Mouse (Mus musculus) heart, postnatal 0 days (tissue): Measurements from ENCODE around the gene Mapt. TPM values are rescaled to one million over a fixed set of nuclear protein-coding genes. Genes with fewer than 3 reads are reported as not detected.

Source experiments
- ATAC-seq: fragments of 200-750 bp; cut with Nextera tagmentation; 2 replicates; pipeline ENCODE4 v1.8.0; 2017; ENCODE audit warnings: low read depth, moderate number of reproducible peaks, moderate library complexity; ENCODE audit not compliant: insufficient read depth
- DNase-seq: peaks from one replicate; pipeline ENCODE4 v3.0.0-alpha.2; 2016; ENCODE audit warnings: low spot score
- H3K27ac ChIP-seq: fragments of 300-500 bp; sonication (generic); 2 replicates; pipeline ENCODE4 v1.5.1; 2014; ENCODE audit warnings: low read depth, mild to moderate bottlenecking
- H3K27me3 ChIP-seq: fragments of 300-500 bp; sonication (generic); 2 replicates; pipeline ENCODE4 v1.6.1; 2014; ENCODE audit warnings: low read length, mixed read lengths; ENCODE audit not compliant: control insufficient read depth, insufficient read depth
- H3K36me3 ChIP-seq: fragments of 300-500 bp; sonication (generic); replicated peaks from 2 replicates; pipeline ENCODE4 v1.6.1; 2014; ENCODE audit warnings: low read length, mixed read lengths; ENCODE audit not compliant: control insufficient read depth, insufficient read depth
- H3K4me1 ChIP-seq: fragments of 300-500 bp; sonication (generic); 2 replicates; pipeline ENCODE4 v1.6.1; 2014; ENCODE audit warnings: antibody characterized with exemption; ENCODE audit not compliant: control insufficient read depth, insufficient read depth
- H3K4me2 ChIP-seq: fragments of 300-500 bp; sonication (generic); 2 replicates; pipeline ENCODE4 v1.6.1; 2014; ENCODE audit warnings: low read depth, mild to moderate bottlenecking, low read length, moderate library complexity
- H3K4me3 ChIP-seq: fragments of 300-500 bp; sonication (generic); 2 replicates; pipeline ENCODE4 v1.5.1; 2014; ENCODE audit warnings: low read depth, low read length
- H3K9ac ChIP-seq: fragments of 300-500 bp; sonication (generic); replicated peaks from 2 replicates; pipeline ENCODE4 v1.6.1; 2014; ENCODE audit warnings: low read depth, low read length, mixed read lengths
- H3K9me3 ChIP-seq: fragments of 300-500 bp; sonication (generic); replicated peaks from 2 replicates; pipeline ENCODE4 v1.6.1; 2016; ENCODE audit warnings: low read length; ENCODE audit not compliant: control insufficient read depth
- CTCF ChIP-seq: IDR thresholded peaks from 2 replicates; pipeline ENCODE4 v1.5.1; 2016; ENCODE audit warnings: antibody characterized with exemption, control low read depth, low read depth
- EP300 ChIP-seq: IDR thresholded peaks from 2 replicates; pipeline ENCODE4 v1.6.1; 2016; ENCODE audit warnings: antibody characterized with exemption, low read depth
- WGBS: fragments of 180-500 bp; shearing (Covaris S2); extraction: QIAGEN DNeasy Blood & Tissue Kit; methylation state at CpG from one replicate; pipeline ENCODE4 v1.1.7; 2014; 5-methylcytosine and 5-hydroxymethylcytosine counted together
- polyA plus RNA-seq: library from polyadenylated mRNA; unstranded; fragments of >200 nt; fragmentation: Nextera tagmentation; extraction: Ambion mirVana; gene quantifications from 2 replicates; pipeline ENCODE4 v1.2.1, GENCODE M21; 2015
- total RNA-seq: library from RNA; depleted of rRNA; stranded (reverse); fragments of >200 nt; gene quantifications from 2 replicates; pipeline ENCODE4 v1.2.3, GENCODE M21; 2014; ENCODE audit warnings: low replicate concordance

Mapt gene
- total and polyA plus RNA-seq, 2 experiments from 2014 or later: 0.23 to 0.63 TPM

- ATAC-seq (no peak), DNase-seq (no peak)
- Histone ChIP-seq H3K4me3 (no peak overlapping the region), H3K4me1 (0 out of 2 replicates have a peak, but pooled peaks cover 4% of the 10 kb centered on the region), H3K27ac (no peak overlapping the region), H3K27me3 (no peaks in the 10 kb centered on the region), H3K4me2 (no peak overlapping the region), H3K9ac (no peak overlapping the region), H3K9me3 (no peaks in the 10 kb centered on the region), H3K36me3 (no peaks in the 10 kb centered on the region)
- 77% methylated on average over 3 of the region's 3 CpGs for WGBS
- TF ChIP-seq CTCF (no peak), EP300 (no peak)
Measured at GRCm38 (mm10) chr11:104297671-104298070, 66.5 kb downstream of the Mapt start.

- no peak for ATAC-seq
- no peaks in the 10 kb centered on the region for H3K27me3 ChIP-seq
- WGBS: 48% methylated on average over 12 of the region's 12 CpGs
- H3K4me2 ChIP-seq: peak overlapping the region; percentile 7; the same call in 1 of the 2 replicates
- no peak overlapping the region for H3K9ac ChIP-seq
- no peak overlapping the region for H3K4me3 ChIP-seq
- no peak for DNase-seq
- no peaks in the 10 kb centered on the region for H3K4me1 ChIP-seq
- H3K27ac ChIP-seq: no peak overlapping the region
- H3K36me3 ChIP-seq: no peaks in the 10 kb centered on the region
- TF ChIP-seq CTCF (no peak), EP300 (no peak)
- H3K9me3 ChIP-seq: no peaks in the 10 kb centered on the region
Measured at GRCm38 (mm10) chr11:104302628-104303027, 71.4 kb downstream of the Mapt start.

GRCm38 (mm10) chr11:104303088-104303960 lies 72.1 kb downstream of the Mapt start:
- 73% methylated on average over 8 of the region's 8 CpGs for WGBS
- DNase-seq: no peak

GRCm38 (mm10) chr11:104305711-104306110 lies 74.5 kb downstream of the Mapt start:
- no peak overlapping the region for H3K27ac ChIP-seq
- TF ChIP-seq CTCF (no peak), EP300 (no peak)
- H3K4me1 ChIP-seq: no peaks in the 10 kb centered on the region
- H3K9me3 ChIP-seq: no peaks in the 10 kb centered on the region
- no peak overlapping the region for H3K9ac ChIP-seq
- DNase-seq (no peak), ATAC-seq (no peak)
- H3K4me3 ChIP-seq: no peak overlapping the region
- H3K4me2 ChIP-seq: no peak overlapping the region
- no peaks in the 10 kb centered on the region for H3K36me3 ChIP-seq
- H3K27me3 ChIP-seq: peaks cover 14% of the 10 kb centered on the region; the same call in 1 of the 2 replicates
- WGBS: 92% methylated on average over 7 of the region's 7 CpGs

More at GRCm38 (mm10) chr11:104303088-104303960, 72.1 kb downstream of the Mapt start:
- Histone ChIP-seq H3K27me3 (no peaks in the 10 kb centered on the region), H3K4me1 (no peaks in the 10 kb centered on the region), H3K4me3 (no peak overlapping the region), H3K9me3 (no peaks in the 10 kb centered on the region), H3K36me3 (no peaks in the 10 kb centered on the region), H3K9ac (no peak overlapping the region), H3K4me2 (no peak overlapping the region), H3K27ac (no peak overlapping the region)
- ATAC-seq: no peak
- TF ChIP-seq CTCF: no peak
- no peak for TF ChIP-seq EP300

GRCm38 (mm10) chr11:104306483-104306882 lies 75.3 kb downstream of the Mapt start:
- no peak overlapping the region for H3K4me3 ChIP-seq
- no peak overlapping the region for H3K4me2 ChIP-seq
- DNase-seq: no peak
- H3K9ac ChIP-seq: no peak overlapping the region
- peaks cover 19% of the 10 kb centered on the region; the same call in 1 of the 2 replicates for H3K27me3 ChIP-seq
- no peaks in the 10 kb centered on the region for H3K9me3 ChIP-seq
- H3K36me3 ChIP-seq: no peaks in the 10 kb centered on the region; the same call in 1 of the 2 replicates
- H3K4me1 ChIP-seq: no peaks in the 10 kb centered on the region
- ATAC-seq: no peak
- TF ChIP-seq CTCF (no peak), EP300 (no peak)
- 90% methylated on average over 13 of the region's 13 CpGs for WGBS
- no peak overlapping the region for H3K27ac ChIP-seq
